Mouse (Mus musculus): ENCODE measurements around the gene Iqgap1. TPM values are rescaled to one million over a fixed set of nuclear protein-coding genes. Genes with fewer than 3 reads are reported as not detected.
A peak's percentile ranks its signal among the peaks of the same experiment; 100 is the strongest.

Iqgap1 gene
- total and polyA plus RNA-seq, 3 experiments: 33.5 to 35.8 (median 34.8) TPM

DNA sequence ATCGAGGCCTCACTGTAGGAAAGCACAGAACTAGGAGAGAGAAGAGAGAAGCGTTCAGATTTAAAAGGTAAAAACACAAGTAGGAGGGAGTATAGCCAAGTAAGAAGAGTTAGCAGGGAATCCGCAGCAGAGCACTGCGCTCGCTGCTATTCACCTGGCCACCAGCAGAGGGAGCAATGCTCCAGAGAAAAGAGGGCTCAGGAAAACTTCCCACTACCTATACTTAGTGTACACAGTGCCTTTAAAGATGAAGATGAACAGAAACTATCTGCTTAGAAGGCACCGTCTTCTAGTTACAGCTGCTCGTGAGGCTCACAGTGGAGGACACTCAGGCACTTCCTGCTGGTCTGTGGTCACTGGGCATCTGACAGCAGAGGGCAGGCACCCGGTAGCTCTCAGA, 96.1 kb downstream of the Iqgap1 start:
- TF ChIP-seq EP300 (IDR thresholded peaks at IDR 0.05; ENCODE audit: insufficient read depth, low read depth, low read length) (peak; percentile 64), POLR2A (IDR thresholded peaks at IDR 0.05; ENCODE audit: insufficient read depth, low read depth, low read length) (no peak)
- H3K27ac ChIP-seq: no peak overlapping the region
- H3K79me2 ChIP-seq (replicated peaks; ENCODE audit: control insufficient read depth, insufficient read depth, low read length): no peaks in the 10 kb centered on the region
- H3K4me3 ChIP-seq: no peak overlapping the region
- intact Hi-C loops (cut with DNase I): loop anchor here (1.0 to 10.0 kb wide), 3 partner anchors 120 to 428 kb away; no protein-coding TSS in a partner anchor
- peaks cover 3% of the 10 kb centered on the region for H3K4me1 ChIP-seq (ENCODE audit: control insufficient read depth, insufficient read depth, low read length)
- H3K27me3 ChIP-seq (ENCODE audit: control insufficient read depth, insufficient read depth, low read length): no peaks in the 10 kb centered on the region
- WGBS: 20% methylated on average over 8 of the region's 8 CpGs
- H3K36me3 ChIP-seq (ENCODE audit: control insufficient read depth, insufficient read depth, low read length): no peaks in the 10 kb centered on the region
- DNase-seq: peak; percentile 66 to 83
- no peak overlapping the region for H3K9ac ChIP-seq (ENCODE audit: low read depth, low read length)

DNA sequence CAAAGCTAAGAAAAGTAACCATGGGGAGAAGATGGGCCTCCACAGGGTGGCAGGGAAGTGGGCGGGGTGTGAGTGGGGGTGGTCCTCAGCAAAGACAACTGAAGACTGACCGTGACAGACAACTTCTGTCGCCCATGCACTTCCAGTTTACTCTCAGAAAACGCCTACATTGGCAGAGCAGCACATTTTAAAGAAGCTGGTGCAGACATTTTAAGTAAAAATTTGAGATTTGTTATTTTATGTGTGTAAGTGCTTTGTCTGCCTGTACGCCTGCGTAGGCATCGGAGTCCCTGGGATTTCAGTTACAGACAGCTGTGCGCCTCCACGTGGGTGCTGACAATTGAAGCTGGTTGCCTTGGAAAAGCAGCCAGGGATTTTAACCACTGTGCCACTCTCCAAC, 104.7 kb downstream of the Iqgap1 start:
- DNase-seq: no peak
- Histone ChIP-seq H3K4me3 (no peak overlapping the region), H3K36me3 (ENCODE audit: control insufficient read depth, insufficient read depth, low read length) (no peaks in the 10 kb centered on the region), H3K27ac (no peak overlapping the region), H3K9ac (ENCODE audit: low read depth, low read length) (no peak overlapping the region), H3K27me3 (ENCODE audit: control insufficient read depth, insufficient read depth, low read length) (no peaks in the 10 kb centered on the region), H3K4me1 (ENCODE audit: control insufficient read depth, insufficient read depth, low read length) (no peaks in the 10 kb centered on the region), H3K79me2 (replicated peaks; ENCODE audit: control insufficient read depth, insufficient read depth, low read length) (no peaks in the 10 kb centered on the region)
- intact Hi-C loops (cut with DNase I): loop anchor here (10.0 kb wide), 1 partner anchor 314 kb away; no protein-coding TSS in a partner anchor
- 70% methylated on average over 9 of the region's 9 CpGs for WGBS
- TF ChIP-seq CTCF (IDR thresholded peaks at IDR 0.05) (no peak), EP300 (IDR thresholded peaks at IDR 0.05; ENCODE audit: insufficient read depth, low read depth, low read length) (no peak), POLR2A (IDR thresholded peaks at IDR 0.05; ENCODE audit: insufficient read depth, low read depth, low read length) (no peak)

DNA sequence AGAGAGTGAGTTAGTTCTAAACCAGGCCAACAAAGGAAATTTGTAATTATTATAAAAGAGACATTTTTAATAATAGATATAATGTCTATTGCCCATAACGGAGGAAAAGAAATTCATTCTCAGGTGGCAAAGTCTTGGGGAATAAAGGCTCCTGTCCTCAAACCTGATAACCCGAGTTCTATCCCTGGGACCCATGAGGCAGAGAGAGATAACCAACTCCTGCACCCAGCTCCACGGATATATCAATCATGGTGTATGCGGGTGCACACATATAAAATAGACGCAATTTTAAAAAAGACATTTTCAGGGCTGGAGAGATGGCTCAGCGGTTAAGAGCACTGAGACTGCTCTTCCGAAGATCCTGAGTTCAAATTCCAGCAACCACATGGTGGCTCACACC, 106.2 kb downstream of the Iqgap1 start:
- H3K36me3 ChIP-seq (ENCODE audit: control insufficient read depth, insufficient read depth, low read length): no peaks in the 10 kb centered on the region
- no peaks in the 10 kb centered on the region for H3K4me1 ChIP-seq (ENCODE audit: control insufficient read depth, insufficient read depth, low read length)
- 95% methylated on average over 7 of the region's 7 CpGs for WGBS
- no peaks in the 10 kb centered on the region for H3K79me2 ChIP-seq (replicated peaks; ENCODE audit: control insufficient read depth, insufficient read depth, low read length)
- TF ChIP-seq POLR2A (IDR thresholded peaks at IDR 0.05; ENCODE audit: insufficient read depth, low read depth, low read length) (no peak), EP300 (IDR thresholded peaks at IDR 0.05; ENCODE audit: insufficient read depth, low read depth, low read length) (no peak), CTCF (IDR thresholded peaks at IDR 0.05) (no peak)
- H3K4me3 ChIP-seq: no peak overlapping the region
- no peak for DNase-seq
- no peak overlapping the region for H3K9ac ChIP-seq (ENCODE audit: low read depth, low read length)
- intact Hi-C loops (cut with DNase I): no loop called here
- no peak overlapping the region for H3K27ac ChIP-seq
- H3K27me3 ChIP-seq (ENCODE audit: control insufficient read depth, insufficient read depth, low read length): no peaks in the 10 kb centered on the region

DNA sequence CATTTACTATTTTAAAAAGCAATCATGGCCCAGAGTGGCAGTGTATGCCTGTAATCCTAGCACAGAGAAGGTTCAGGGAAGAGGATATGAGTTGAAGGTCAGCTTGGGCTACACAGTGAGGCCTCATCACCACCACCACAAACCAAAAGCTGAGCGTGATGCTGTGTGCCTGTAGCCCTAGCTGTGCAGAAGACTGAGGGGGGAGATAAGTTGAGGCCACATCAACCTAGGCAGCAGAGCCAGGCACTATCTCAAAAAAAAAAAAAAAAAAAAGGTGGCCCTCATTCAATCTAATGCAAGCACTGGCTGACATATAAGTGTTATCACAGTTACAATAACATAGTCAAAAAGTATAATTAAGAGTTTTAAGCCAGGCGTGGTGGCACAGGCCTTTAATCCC, 106.7 kb downstream of the Iqgap1 start:
- no peak overlapping the region for H3K9ac ChIP-seq (ENCODE audit: low read depth, low read length)
- H3K27me3 ChIP-seq (ENCODE audit: control insufficient read depth, insufficient read depth, low read length): no peaks in the 10 kb centered on the region
- 85% methylated on average over 2 of the region's 2 CpGs for WGBS
- no peaks in the 10 kb centered on the region for H3K79me2 ChIP-seq (replicated peaks; ENCODE audit: control insufficient read depth, insufficient read depth, low read length)
- intact Hi-C loops (cut with DNase I): no loop called here
- TF ChIP-seq CTCF (IDR thresholded peaks at IDR 0.05) (no peak), EP300 (IDR thresholded peaks at IDR 0.05; ENCODE audit: insufficient read depth, low read depth, low read length) (no peak), POLR2A (IDR thresholded peaks at IDR 0.05; ENCODE audit: insufficient read depth, low read depth, low read length) (no peak)
- no peaks in the 10 kb centered on the region for H3K36me3 ChIP-seq (ENCODE audit: control insufficient read depth, insufficient read depth, low read length)
- H3K4me3 ChIP-seq: no peak overlapping the region
- no peak overlapping the region for H3K27ac ChIP-seq
- no peaks in the 10 kb centered on the region for H3K4me1 ChIP-seq (ENCODE audit: control insufficient read depth, insufficient read depth, low read length)
- DNase-seq: no peak

DNA sequence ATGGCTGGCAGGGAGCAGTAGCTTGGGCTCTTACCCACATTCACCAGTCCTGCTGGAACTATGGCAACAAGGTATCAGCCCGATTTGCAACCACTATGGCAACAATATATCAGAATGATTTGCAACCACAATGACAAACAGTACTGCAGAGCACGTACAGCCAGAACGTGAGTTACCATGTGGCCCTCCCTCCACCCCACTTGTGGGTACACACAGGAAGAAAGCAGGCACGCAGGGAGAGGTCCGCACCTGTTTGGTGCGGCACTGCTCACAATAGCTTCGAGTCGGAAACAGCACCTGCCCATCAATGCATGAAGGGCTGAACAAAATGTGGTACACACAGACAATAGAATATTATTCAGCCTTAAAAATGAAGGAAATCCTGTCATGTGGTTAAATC, 107.3 kb downstream of the Iqgap1 start:
- Histone ChIP-seq H3K36me3 (ENCODE audit: control insufficient read depth, insufficient read depth, low read length) (no peaks in the 10 kb centered on the region), H3K27ac (no peak overlapping the region), H3K4me1 (ENCODE audit: control insufficient read depth, insufficient read depth, low read length) (no peaks in the 10 kb centered on the region), H3K79me2 (replicated peaks; ENCODE audit: control insufficient read depth, insufficient read depth, low read length) (no peaks in the 10 kb centered on the region), H3K9ac (ENCODE audit: low read depth, low read length) (no peak overlapping the region), H3K27me3 (ENCODE audit: control insufficient read depth, insufficient read depth, low read length) (no peaks in the 10 kb centered on the region), H3K4me3 (no peak overlapping the region)
- intact Hi-C loops (cut with DNase I): no loop called here
- 72% methylated on average over 8 of the region's 8 CpGs for WGBS
- no peak for TF ChIP-seq POLR2A (IDR thresholded peaks at IDR 0.05; ENCODE audit: insufficient read depth, low read depth, low read length)
- TF ChIP-seq EP300 (IDR thresholded peaks at IDR 0.05; ENCODE audit: insufficient read depth, low read depth, low read length): no peak
- TF ChIP-seq CTCF (IDR thresholded peaks at IDR 0.05): no peak
- DNase-seq: no peak

DNA sequence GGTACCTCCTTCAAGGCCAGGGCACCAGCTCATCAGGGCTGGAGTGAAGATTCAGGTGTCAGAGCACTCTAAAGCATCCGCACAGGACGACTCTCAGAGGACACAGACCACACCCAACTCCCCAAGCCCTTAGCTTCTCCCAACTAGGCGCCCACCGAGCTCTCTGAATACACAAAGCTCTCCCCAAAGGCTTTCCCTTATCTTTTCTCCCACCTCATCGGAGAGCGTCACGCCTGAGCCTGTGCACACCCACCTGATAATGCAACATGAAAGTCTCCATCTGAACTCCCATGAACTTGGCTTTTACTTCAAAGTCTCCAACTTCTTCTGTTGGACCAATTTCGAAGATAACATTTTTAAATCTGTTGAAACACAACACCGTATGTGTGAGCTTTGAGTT, 109.0 kb downstream of the Iqgap1 start:
- Histone ChIP-seq H3K9ac (ENCODE audit: low read depth, low read length) (no peak overlapping the region), H3K27ac (no peak overlapping the region), H3K4me1 (ENCODE audit: control insufficient read depth, insufficient read depth, low read length) (no peaks in the 10 kb centered on the region), H3K4me3 (no peak overlapping the region), H3K27me3 (ENCODE audit: control insufficient read depth, insufficient read depth, low read length) (no peaks in the 10 kb centered on the region), H3K79me2 (replicated peaks; ENCODE audit: control insufficient read depth, insufficient read depth, low read length) (no peaks in the 10 kb centered on the region), H3K36me3 (ENCODE audit: control insufficient read depth, insufficient read depth, low read length) (no peaks in the 10 kb centered on the region)
- DNase-seq: no peak
- WGBS: 85% methylated on average over 9 of the region's 9 CpGs
- TF ChIP-seq EP300 (IDR thresholded peaks at IDR 0.05; ENCODE audit: insufficient read depth, low read depth, low read length) (no peak), POLR2A (IDR thresholded peaks at IDR 0.05; ENCODE audit: insufficient read depth, low read depth, low read length) (no peak), CTCF (IDR thresholded peaks at IDR 0.05) (no peak)
- intact Hi-C loops (cut with DNase I): no loop called here
